Mouse (Mus musculus) small intestine, adult 2 months (tissue): ENCODE measurements around the gene Hdgfl2. TPM values are rescaled to one million over a fixed set of nuclear protein-coding genes. Genes with fewer than 3 reads are reported as not detected.
A peak's percentile ranks its signal among the peaks of the same experiment; 100 is the strongest.
"Not testable (repeated sequence)": the region's sequence is repeated elsewhere in the genome, so short reads cannot be mapped to it uniquely, and the experiment has no call there.

ENCODE experiments used
- H3K27ac ChIP-seq: fragments of 200-500 bp; 2 replicates; pipeline ENCODE4 v1.5.1; 2012; ENCODE audit warnings: low read depth, low read length, control low read depth, inconsistent platforms; ENCODE audit not compliant: insufficient read depth
- H3K27me3 ChIP-seq: fragments of 200-500 bp; 2 replicates; pipeline ENCODE4 v1.6.1; 2012; ENCODE audit warnings: mild to moderate bottlenecking, moderate library complexity, low read length, inconsistent platforms; ENCODE audit not compliant: control insufficient read depth, insufficient read depth
- H3K36me3 ChIP-seq: fragments of 200-500 bp; 2 replicates; pipeline ENCODE4 v1.6.1; 2012; ENCODE audit warnings: mild to moderate bottlenecking, low read length, control low read depth, inconsistent platforms; ENCODE audit not compliant: control insufficient read depth, insufficient read depth
- H3K4me1 ChIP-seq: fragments of 200-500 bp; 2 replicates; pipeline ENCODE4 v1.6.1; 2012; ENCODE audit warnings: low read length, inconsistent platforms, mixed read lengths; ENCODE audit not compliant: control insufficient read depth, insufficient read depth, insufficient read length
- H3K4me3 ChIP-seq: fragments of 200-500 bp; 2 replicates; pipeline ENCODE4 v1.5.1; 2012; ENCODE audit warnings: low read depth, mild to moderate bottlenecking, control low read depth, inconsistent platforms, low read length, moderate library complexity
- CTCF ChIP-seq: fragments of 200-500 bp; IDR thresholded peaks from 2 replicates; pipeline ENCODE4 v1.5.1; 2012; ENCODE audit warnings: low read depth, mild to moderate bottlenecking, control low read depth, inconsistent platforms, low read length, moderate library complexity, mixed read lengths; ENCODE audit not compliant: insufficient replicate concordance, insufficient read length; ENCODE audit errors: extremely low read depth
- POLR2A ChIP-seq: fragments of 200-500 bp; IDR thresholded peaks from 2 replicates; pipeline ENCODE4 v1.6.1; 2012; ENCODE audit warnings: low read depth, mild to moderate bottlenecking, control low read depth, inconsistent platforms, low read length, moderate library complexity
- WGBS: fragments of 180-500 bp; shearing (Covaris S2); methylation state at CpG from one replicate; pipeline ENCODE4 v1.1.7; 2018; 5-methylcytosine and 5-hydroxymethylcytosine counted together
- polyA plus RNA-seq: library from polyadenylated mRNA; depleted of rRNA; stranded (reverse); fragments of >200 nt; gene quantifications from 2 replicates; pipeline ENCODE4 v1.2.3, GENCODE M21; 2012

Hdgfl2 gene
- polyA plus RNA-seq, 1 experiment = 23.1 TPM

DNA sequence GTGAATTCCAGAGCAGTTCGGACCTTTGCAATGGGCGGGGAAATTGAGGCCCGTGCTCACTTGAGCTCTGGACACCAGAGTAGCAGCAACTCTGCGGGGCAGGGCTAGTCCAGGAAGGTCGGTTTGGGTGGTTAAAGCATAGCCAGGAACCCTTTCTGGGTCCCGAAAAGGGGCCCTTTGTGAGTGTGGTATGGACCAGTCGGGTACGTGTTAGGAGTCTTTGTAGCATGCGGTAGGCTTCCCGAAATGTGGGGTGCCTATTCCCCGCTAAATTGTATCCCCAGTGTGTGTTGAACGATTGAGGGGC lies 38.6 kb upstream of the Hdgfl2 start:
- no peak overlapping the region for H3K27ac ChIP-seq
- peaks cover 2% of the 10 kb centered on the region; the same call in 1 of the 2 replicates for H3K36me3 ChIP-seq
- H3K27me3 ChIP-seq = no peaks in the 10 kb centered on the region
- 1% methylated on average over 12 of the region's 12 CpGs for WGBS
- TF ChIP-seq CTCF = no peak
- TF ChIP-seq POLR2A = no peak
- peaks cover 2% of the 10 kb centered on the region; the same call in 1 of the 2 replicates for H3K4me1 ChIP-seq
- peak overlapping the region; percentile 80 for H3K4me3 ChIP-seq

DNA sequence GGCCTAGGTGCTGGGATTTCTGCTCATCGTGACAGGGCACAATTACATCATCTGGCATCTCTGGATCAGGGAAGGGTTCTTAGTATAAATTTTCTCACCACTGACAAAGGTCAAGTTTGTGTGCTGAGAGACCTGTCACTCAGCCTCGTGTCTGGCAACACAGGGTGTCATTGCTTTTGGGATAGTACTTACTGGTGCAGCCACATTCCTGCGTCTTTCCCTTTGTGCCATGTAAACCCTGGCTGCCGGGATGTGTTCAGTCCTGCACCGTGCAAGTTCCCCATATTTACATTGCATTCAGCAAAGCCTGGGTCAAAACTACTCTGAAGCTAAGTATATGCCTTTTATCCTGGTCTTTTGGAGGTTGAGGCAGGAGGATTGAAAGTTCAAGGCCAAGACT lies 28.1 kb upstream of the Hdgfl2 start:
- H3K27me3 ChIP-seq = no peaks in the 10 kb centered on the region
- TF ChIP-seq CTCF = no peak
- no peak overlapping the region for H3K4me3 ChIP-seq
- H3K4me1 ChIP-seq = no peaks in the 10 kb centered on the region; the same call in 1 of the 2 replicates
- 68% methylated on average over 5 of the region's 5 CpGs for WGBS
- peak overlapping the region; percentile 58 for H3K27ac ChIP-seq
- H3K36me3 ChIP-seq = peaks cover 14% of the 10 kb centered on the region

DNA sequence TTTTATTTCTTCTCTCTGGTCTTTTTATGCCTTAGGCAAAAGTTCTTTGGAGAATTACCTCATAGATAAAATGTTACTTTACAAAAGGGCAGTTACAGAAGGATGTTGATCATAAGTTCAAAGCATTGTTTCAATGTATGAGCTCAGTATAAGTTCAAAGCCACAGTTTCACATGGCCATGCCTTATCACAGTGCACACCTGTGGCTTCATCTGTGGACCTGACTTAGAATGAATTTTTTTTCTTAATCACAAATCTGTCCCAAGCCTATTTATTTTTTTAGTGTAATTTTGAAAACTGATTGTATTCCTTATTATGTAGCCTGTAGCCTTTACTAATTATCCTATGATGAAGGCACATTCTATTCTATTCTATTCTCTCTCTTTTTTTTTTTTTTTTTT lies 24.5 kb upstream of the Hdgfl2 start:
- no peak overlapping the region for H3K4me3 ChIP-seq
- H3K36me3 ChIP-seq = peaks cover 6% of the 10 kb centered on the region
- no peaks in the 10 kb centered on the region; the same call in 1 of the 2 replicates for H3K4me1 ChIP-seq
- no peaks in the 10 kb centered on the region for H3K27me3 ChIP-seq
- no peak overlapping the region for H3K27ac ChIP-seq
- TF ChIP-seq POLR2A = no peak
- no peak for TF ChIP-seq CTCF

DNA sequence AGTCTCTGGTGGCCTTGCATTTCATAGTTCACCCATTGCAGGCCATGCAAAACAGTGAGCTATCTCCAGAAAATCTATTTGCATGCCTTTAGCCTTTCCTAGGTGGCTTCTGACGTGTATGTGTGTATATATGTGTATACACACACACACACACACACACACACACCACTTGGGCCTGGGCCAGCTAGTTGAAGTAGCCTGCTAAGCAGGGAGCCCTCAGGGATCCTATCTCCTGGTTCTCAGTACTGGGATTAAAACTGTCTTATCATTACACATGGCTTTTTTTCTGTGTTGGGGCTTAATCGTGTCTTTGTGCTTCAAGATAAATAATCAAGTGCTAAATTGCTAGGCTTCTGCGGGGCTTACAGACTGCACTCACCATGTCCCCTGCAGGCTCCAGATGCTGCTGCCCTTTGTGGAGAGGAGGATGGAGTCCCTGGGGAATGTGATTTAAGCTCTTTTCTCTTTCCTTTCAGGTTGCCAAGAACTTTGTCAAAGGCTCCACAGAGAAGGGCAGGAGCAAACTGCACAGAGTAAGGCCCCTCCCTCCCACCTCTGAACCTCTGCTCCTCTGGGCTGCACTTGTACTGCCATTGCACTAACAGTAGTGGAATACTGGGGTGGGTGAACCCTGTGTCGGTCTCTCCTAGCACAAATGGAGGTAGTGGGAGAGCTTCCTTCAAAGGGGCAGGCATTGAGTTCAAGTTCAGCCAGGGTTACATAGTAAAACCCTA lies 23.3 kb upstream of the Hdgfl2 start:
- TF ChIP-seq POLR2A (no peak), CTCF (no peak)
- Histone ChIP-seq H3K36me3 (peaks cover 7% of the 10 kb centered on the region), H3K27me3 (no peaks in the 10 kb centered on the region), H3K27ac (no peak overlapping the region), H3K4me1 (no peaks in the 10 kb centered on the region; the same call in 1 of the 2 replicates), H3K4me3 (no peak overlapping the region)
- WGBS = 67% methylated on average over 4 of the region's 4 CpGs

GRCm38 (mm10) chr17:56057381-56058120 lies 21.9 kb upstream of the Hdgfl2 start:
- 91% methylated on average over 11 of the region's 11 CpGs for WGBS
- H3K4me3 ChIP-seq = no peak overlapping the region
- no peaks in the 10 kb centered on the region for H3K4me1 ChIP-seq
- TF ChIP-seq POLR2A = no peak
- no peak for TF ChIP-seq CTCF
- H3K27ac ChIP-seq = no peak overlapping the region
- no peaks in the 10 kb centered on the region for H3K27me3 ChIP-seq
- H3K36me3 ChIP-seq = peaks cover 7% of the 10 kb centered on the region

- Histone ChIP-seq H3K27ac (no peak overlapping the region), H3K4me3 (no peak overlapping the region), H3K27me3 (no peaks in the 10 kb centered on the region), H3K36me3 (peaks cover 22% of the 10 kb centered on the region), H3K4me1 (no peaks in the 10 kb centered on the region)
- 83% methylated on average over 7 of the region's 7 CpGs for WGBS
- no peak for TF ChIP-seq POLR2A
- TF ChIP-seq CTCF = no peak
Observed at GRCm38 (mm10) chr17:56062081-56062480, 17.4 kb upstream of the Hdgfl2 start.

DNA sequence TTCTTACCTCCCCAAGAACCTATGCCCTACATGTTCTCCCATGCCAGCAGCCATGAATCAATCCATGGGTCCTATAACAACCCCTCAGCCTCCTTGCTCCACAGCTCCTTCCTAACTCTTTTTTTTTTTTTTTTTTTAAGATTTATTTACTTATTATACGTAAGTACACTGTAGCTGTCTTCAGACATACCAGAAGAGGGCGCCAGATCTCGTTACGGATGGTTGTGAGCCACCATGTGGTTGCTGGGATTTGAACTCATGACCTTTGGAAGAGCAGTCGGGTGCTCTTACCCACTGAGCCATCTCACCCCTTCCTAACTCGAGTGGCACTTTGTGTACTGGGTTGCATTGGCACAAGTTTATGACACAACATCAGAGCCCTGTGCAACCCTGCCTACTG lies 13.7 kb upstream of the Hdgfl2 start:
- WGBS = 73% methylated on average over 6 of the region's 6 CpGs
- H3K36me3 ChIP-seq = peaks cover 49% of the 10 kb centered on the region
- H3K4me3 ChIP-seq, H3K27ac ChIP-seq, H3K27me3 ChIP-seq, H3K4me1 ChIP-seq: not testable (repeated sequence)

- H3K4me1 ChIP-seq = no peaks in the 10 kb centered on the region
Observed at GRCm38 (mm10) chr17:56066451-56066850, 13.0 kb upstream of the Hdgfl2 start.

More at GRCm38 (mm10) chr17:56066451-56066850, 13.0 kb upstream of the Hdgfl2 start:
- peaks cover 57% of the 10 kb centered on the region for H3K36me3 ChIP-seq
- no peaks in the 10 kb centered on the region for H3K27me3 ChIP-seq
- TF ChIP-seq POLR2A (no peak), CTCF (no peak)
- no peak overlapping the region for H3K27ac ChIP-seq
- H3K4me3 ChIP-seq = no peak overlapping the region
